Comparison of ENCODE assay signal across 1 mouse cellular context in genomic region chr5:24711615-24712014, GRCm38 (mm10).
TF ChIP-seq lines count a peak whose summit lies in the region.

No protein-coding gene starts in this region.

TF ChIP-seq in CH12.LX, 34 proteins besides CTCF, POLR2A, EP300 and RAD21:
- TF ChIP-seq E2F4 (IDR thresholded peaks at IDR 0.05; ENCODE audit: insufficient replicate concordance, low read depth, low read length) (no peak), CHD2 (IDR thresholded peaks at IDR 0.05; ENCODE audit: low read length) (no peak), HCFC1 (IDR thresholded peaks at IDR 0.05; ENCODE audit: low read depth, low read length) (no peak), USF1 (IDR thresholded peaks at IDR 0.05; ENCODE audit: low read depth, low read length) (no peak), BHLHE40 (IDR thresholded peaks at IDR 0.05; ENCODE audit: low read depth, low read length) (no peak), ELF1 (IDR thresholded peaks at IDR 0.05; ENCODE audit: low read depth, low read length) (no peak), RCOR1 (conservative IDR thresholded peaks at IDR 0.05; ENCODE audit: low read depth, low read length) (no peak)
